Mouse (Mus musculus): ENCODE results near the gene Tuba1a.

- peak; percentile 59; the same call in 1 of the 2 replicates for TF ChIP-seq CTCF (IDR thresholded peaks at IDR 0.05; ENCODE audit: insufficient read depth, low read depth, low read length)
- TF ChIP-seq POLR2A (IDR thresholded peaks at IDR 0.05; ENCODE audit: insufficient read depth, low read depth, low read length): no peak
Observed at GRCm38 (mm10) chr15:98952751-98953400, 627 bp downstream of the Tuba1a start.

Measured in olfactory bulb, adult 2 months (tissue).